Mouse (Mus musculus) embryonic facial prominence, embryonic 11.5 days (tissue): ENCODE measurements around the gene Zfp386. TPM values are rescaled to one million over a fixed set of nuclear protein-coding genes. Genes with fewer than 3 reads are reported as not detected.

Experiments
- ATAC-seq: fragments of 200-750 bp; cut with Nextera tagmentation; replicated peaks from 2 replicates; pipeline ENCODE4 v1.8.0; 2017; ENCODE audit warnings: low read depth; ENCODE audit not compliant: insufficient number of reproducible peaks, low FRiP score, low TSS enrichment
- DNase-seq: peaks from one replicate; pipeline ENCODE4 v3.0.0-alpha.2; 2015; ENCODE audit warnings: low spot score
- H3K27ac ChIP-seq: fragments of 300-500 bp; sonication (generic); replicated peaks from 2 replicates; pipeline ENCODE4 v1.5.1; 2014; ENCODE audit warnings: mild to moderate bottlenecking, low read depth, low read length, control low read depth
- H3K27me3 ChIP-seq: fragments of 300-500 bp; sonication (generic); 2 replicates; pipeline ENCODE4 v1.6.1; 2014; ENCODE audit warnings: mild to moderate bottlenecking, low read length, moderate library complexity, mixed read lengths; ENCODE audit not compliant: control insufficient read depth, insufficient read depth
- H3K36me3 ChIP-seq: fragments of 300-500 bp; sonication (generic); replicated peaks from 2 replicates; pipeline ENCODE4 v1.6.1; 2014; ENCODE audit warnings: low read depth, mild to moderate bottlenecking, low read length, moderate library complexity, mixed read lengths; ENCODE audit not compliant: control insufficient read depth, insufficient read depth
- H3K4me1 ChIP-seq: fragments of 300-500 bp; sonication (generic); 2 replicates; pipeline ENCODE4 v1.6.1; 2014; ENCODE audit warnings: low read length, mixed read lengths; ENCODE audit not compliant: control insufficient read depth, insufficient read depth
- H3K4me2 ChIP-seq: fragments of 300-500 bp; sonication (generic); 2 replicates; pipeline ENCODE4 v1.6.1; 2014; ENCODE audit warnings: low read depth, mild to moderate bottlenecking, control low read depth, low read length, moderate library complexity
- H3K4me3 ChIP-seq: fragments of 300-500 bp; sonication (generic); 2 replicates; pipeline ENCODE4 v1.5.1; 2014; ENCODE audit warnings: low read depth, low read length, control low read depth
- H3K9ac ChIP-seq: fragments of 300-500 bp; sonication (generic); replicated peaks from 2 replicates; pipeline ENCODE4 v1.6.1; 2014; ENCODE audit warnings: mild to moderate bottlenecking, control low read depth, low read length
- H3K9me3 ChIP-seq: fragments of 300-500 bp; sonication (generic); replicated peaks from 2 replicates; pipeline ENCODE4 v1.6.1; 2016; ENCODE audit warnings: mild to moderate bottlenecking, low read length, inconsistent platforms, mixed read lengths; ENCODE audit not compliant: control insufficient read depth
- WGBS: fragments of 180-500 bp; shearing (Covaris S2); extraction: QIAGEN DNeasy Blood & Tissue Kit; methylation state at CpG from one replicate; pipeline ENCODE4 v1.1.7; 2014; 5-methylcytosine and 5-hydroxymethylcytosine counted together
- polyA plus RNA-seq: library from polyadenylated mRNA; unstranded; fragments of >200 nt; fragmentation: Nextera tagmentation; extraction: Ambion mirVana; gene quantifications from 2 replicates; pipeline ENCODE4 v1.2.1, GENCODE M21; 2014

The Zfp386 gene
- polyA plus RNA-seq, 1 experiment from 2014 or later = 80.2 TPM

GRCm38 (mm10) chr12:116077074-116077854 is 29.7 kb downstream of the Zfp386 start, which contains the start of gene Vipr2:
Gene Vipr2, plus strand, starts transcription at chr12:116077726.
- WGBS = 4% methylated on average over 33 of the region's 33 CpGs
- DNase-seq (peak; percentile 86), ATAC-seq (peak; percentile 92)
- Histone ChIP-seq H3K36me3 (no peaks in the 10 kb centered on the region), H3K4me3 (peak within 1 kb of the TSS; percentile 53), H3K4me1 (no peaks in the 10 kb centered on the region), H3K4me2 (peak within 1 kb of the TSS; percentile 89), H3K9ac (peak within 1 kb of the TSS; percentile 73), H3K9me3 (no peaks in the 10 kb centered on the region), H3K27me3 (peaks cover 2% of the 10 kb centered on the region; the same call in 1 of the 2 replicates), H3K27ac (no peak within 1 kb of the TSS)

- H3K4me2 ChIP-seq = peak overlapping the region; percentile 89
- ATAC-seq (peak; percentile 77), DNase-seq (no peak)
- H3K36me3 ChIP-seq = no peaks in the 10 kb centered on the region
- H3K4me1 ChIP-seq = no peaks in the 10 kb centered on the region
- 1% methylated on average over 24 of the region's 24 CpGs for WGBS
- peaks cover 2% of the 10 kb centered on the region; the same call in 1 of the 2 replicates for H3K27me3 ChIP-seq
- peak overlapping the region; percentile 73 for H3K9ac ChIP-seq
- no peaks in the 10 kb centered on the region for H3K9me3 ChIP-seq
- H3K27ac ChIP-seq = no peak overlapping the region
- H3K4me3 ChIP-seq = peak overlapping the region; percentile 53
Measured at GRCm38 (mm10) chr12:116077855-116078366, 30.4 kb downstream of the Zfp386 start.

GRCm38 (mm10) chr12:116083125-116083524 is 35.6 kb downstream of the Zfp386 start:
- Histone ChIP-seq H3K27ac (no peak overlapping the region), H3K9ac (no peak overlapping the region), H3K36me3 (no peaks in the 10 kb centered on the region), H3K4me1 (no peaks in the 10 kb centered on the region), H3K4me2 (no peak overlapping the region), H3K9me3 (no peaks in the 10 kb centered on the region), H3K27me3 (no peaks in the 10 kb centered on the region), H3K4me3 (no peak overlapping the region)
- 50% methylated on average over 6 of the region's 6 CpGs for WGBS
- DNase-seq (no peak), ATAC-seq (no peak)

- H3K9me3 ChIP-seq = no peaks in the 10 kb centered on the region
- no peak overlapping the region for H3K27ac ChIP-seq
- H3K4me2 ChIP-seq = no peak overlapping the region
- no peak overlapping the region for H3K9ac ChIP-seq
- H3K4me1 ChIP-seq = no peaks in the 10 kb centered on the region
- H3K27me3 ChIP-seq = no peaks in the 10 kb centered on the region
- no peak for DNase-seq
- no peak for ATAC-seq
- WGBS = 79% methylated on average over 2 of the region's 2 CpGs
- H3K36me3 ChIP-seq = no peaks in the 10 kb centered on the region
- H3K4me3 ChIP-seq = no peak overlapping the region
Measured at GRCm38 (mm10) chr12:116084294-116084693, 36.8 kb downstream of the Zfp386 start.

GRCm38 (mm10) chr12:116086951-116087600 is 39.6 kb downstream of the Zfp386 start:
- Histone ChIP-seq H3K36me3 (no peaks in the 10 kb centered on the region), H3K9me3 (no peaks in the 10 kb centered on the region)
- DNase-seq = no peak

GRCm38 (mm10) chr12:116089836-116090235 is 42.3 kb downstream of the Zfp386 start:
- ATAC-seq (no peak), DNase-seq (no peak)
- whole genome bisulfite sequencing = 86% methylated on average over 3 of the region's 3 CpGs
- H3K9me3 ChIP-seq = no peaks in the 10 kb centered on the region
- H3K27me3 ChIP-seq = no peaks in the 10 kb centered on the region
- no peak overlapping the region for H3K4me3 ChIP-seq
- no peaks in the 10 kb centered on the region for H3K36me3 ChIP-seq
- no peaks in the 10 kb centered on the region for H3K4me1 ChIP-seq
- H3K27ac ChIP-seq = no peak overlapping the region
- no peak overlapping the region for H3K9ac ChIP-seq
- no peak overlapping the region for H3K4me2 ChIP-seq

More at GRCm38 (mm10) chr12:116086951-116087600, 39.6 kb downstream of the Zfp386 start:
- H3K9ac ChIP-seq = no peak overlapping the region
- no peak overlapping the region for H3K4me2 ChIP-seq
- WGBS = 89% methylated on average over 5 of the region's 5 CpGs
- no peaks in the 10 kb centered on the region for H3K27me3 ChIP-seq
- no peak overlapping the region for H3K4me3 ChIP-seq
- no peaks in the 10 kb centered on the region for H3K4me1 ChIP-seq
- ATAC-seq = no peak
- H3K27ac ChIP-seq = no peak overlapping the region

- H3K27ac ChIP-seq = no peak overlapping the region
- no peak overlapping the region for H3K9ac ChIP-seq
- 85% methylated on average over 14 of the region's 14 CpGs for WGBS
- no peaks in the 10 kb centered on the region for H3K4me1 ChIP-seq
- H3K9me3 ChIP-seq = no peaks in the 10 kb centered on the region
- H3K4me2 ChIP-seq = no peak overlapping the region
- DNase-seq (no peak), ATAC-seq (no peak)
- no peaks in the 10 kb centered on the region for H3K27me3 ChIP-seq
- no peaks in the 10 kb centered on the region for H3K36me3 ChIP-seq
- no peak overlapping the region for H3K4me3 ChIP-seq
Measured at GRCm38 (mm10) chr12:116094765-116095555, 47.4 kb downstream of the Zfp386 start.
